Mouse (Mus musculus): ENCODE data around the gene Hoxd13. TPM values are rescaled to one million over a fixed set of nuclear protein-coding genes. Genes with fewer than 3 reads are reported as not detected.

The Hoxd13 gene
- polyA plus RNA-seq, 1 experiment from 2014 or later, result not detected

GRCm38 (mm10) chr2:74710929-74711543 lies 42.9 kb downstream of the Hoxd13 start:
- H3K27ac ChIP-seq (replicated peaks in 1 of 2; ENCODE audit: control insufficient read depth in 1 of 2, insufficient read depth in 1 of 2, low read depth in 2 of 2, low read length in 2 of 2), result no peak overlapping the region
- H3K9me3 ChIP-seq (ENCODE audit: control insufficient read depth, low read length), result no peaks in the 10 kb centered on the region
- no peak overlapping the region for H3K9ac ChIP-seq (ENCODE audit: low read length)
- peaks cover 100% of the 10 kb centered on the region for H3K27me3 ChIP-seq (ENCODE audit: control insufficient read depth, insufficient read depth, low read length)
- no peaks in the 10 kb centered on the region for H3K36me3 ChIP-seq (ENCODE audit: control insufficient read depth, insufficient read depth, low read length)
- under 1% methylated on average over 16 of the region's 16 CpGs for WGBS
- H3K4me3 ChIP-seq (ENCODE audit: control insufficient read depth in 1 of 2, insufficient read depth in 1 of 2, low read depth in 1 of 2, low read length in 2 of 2), result no peak overlapping the region
- no peak overlapping the region for H3K4me2 ChIP-seq (ENCODE audit: low read length)
- H3K4me1 ChIP-seq (ENCODE audit: control insufficient read depth in 2 of 2, insufficient read depth in 2 of 2, low read length in 2 of 2), result peaks cover 4 to 8% of the 10 kb centered on the region in 2 experiments; a peak in 3 of 4 replicates
- ATAC-seq (ENCODE audit: insufficient number of reproducible peaks, insufficient read depth, low FRiP score, low read depth), result no peak

- Histone ChIP-seq H3K9me3 (ENCODE audit: control insufficient read depth, low read length) (no peaks in the 10 kb centered on the region), H3K27ac (replicated peaks in 1 of 2; ENCODE audit: control insufficient read depth in 1 of 2, insufficient read depth in 1 of 2, low read depth in 2 of 2, low read length in 2 of 2) (no peak within 1 kb of the TSS), H3K36me3 (ENCODE audit: control insufficient read depth, insufficient read depth, low read length) (no peaks in the 10 kb centered on the region), H3K4me1 (ENCODE audit: control insufficient read depth in 2 of 2, insufficient read depth in 2 of 2, low read length in 2 of 2) (peaks cover 4 to 8% of the 10 kb centered on the region in 2 experiments; a peak in 3 of 4 replicates), H3K4me2 (ENCODE audit: low read length) (peak within 1 kb of the TSS; percentile 70), H3K4me3 (ENCODE audit: control insufficient read depth in 1 of 2, insufficient read depth in 1 of 2, low read depth in 1 of 2, low read length in 2 of 2) (peak within 1 kb of the TSS; percentile 42 to 43), H3K9ac (ENCODE audit: low read length) (peak within 1 kb of the TSS; percentile 31), H3K27me3 (ENCODE audit: control insufficient read depth, insufficient read depth, low read length) (peaks cover 100% of the 10 kb centered on the region)
- WGBS, result under 1% methylated on average over 65 of the region's 65 CpGs
- ATAC-seq (ENCODE audit: insufficient number of reproducible peaks, insufficient read depth, low FRiP score, low read depth), result no peak
These were observed 43.9 kb downstream of the Hoxd13 start, which contains the start of the genes Hoxd3 and Hoxd4 for GRCm38 (mm10) chr2:74711721-74712621. Gene Hoxd3, plus strand, starts transcription at chr2:74711927. Gene Hoxd4, plus strand, starts transcription at chr2:74711929.

GRCm38 (mm10) chr2:74713239-74714150 lies 45.4 kb downstream of the Hoxd13 start:
- Histone ChIP-seq H3K4me3 (ENCODE audit: control insufficient read depth in 1 of 2, insufficient read depth in 1 of 2, low read depth in 1 of 2, low read length in 2 of 2) (no peak overlapping the region), H3K9ac (ENCODE audit: low read length) (no peak overlapping the region), H3K4me2 (ENCODE audit: low read length) (no peak overlapping the region), H3K9me3 (ENCODE audit: control insufficient read depth, low read length) (no peaks in the 10 kb centered on the region), H3K27ac (replicated peaks in 1 of 2; ENCODE audit: control insufficient read depth in 1 of 2, insufficient read depth in 1 of 2, low read depth in 2 of 2, low read length in 2 of 2) (no peak overlapping the region), H3K4me1 (ENCODE audit: control insufficient read depth in 2 of 2, insufficient read depth in 2 of 2, low read length in 2 of 2) (peaks cover 4 to 8% of the 10 kb centered on the region in 2 experiments; a peak in 3 of 4 replicates), H3K27me3 (ENCODE audit: control insufficient read depth, insufficient read depth, low read length) (peaks cover 99% of the 10 kb centered on the region), H3K36me3 (ENCODE audit: control insufficient read depth, insufficient read depth, low read length) (no peaks in the 10 kb centered on the region)
- ATAC-seq (ENCODE audit: insufficient number of reproducible peaks, insufficient read depth, low FRiP score, low read depth), result no peak
- WGBS, result 5% methylated on average over 19 of the region's 19 CpGs

- no peak overlapping the region for H3K4me2 ChIP-seq (ENCODE audit: low read length)
- peaks cover 4 to 8% of the 10 kb centered on the region in 2 experiments; a peak in 3 of 4 replicates for H3K4me1 ChIP-seq (ENCODE audit: control insufficient read depth in 2 of 2, insufficient read depth in 2 of 2, low read length in 2 of 2)
- no peak for ATAC-seq (ENCODE audit: insufficient number of reproducible peaks, insufficient read depth, low FRiP score, low read depth)
- no peak overlapping the region for H3K27ac ChIP-seq (replicated peaks in 1 of 2; ENCODE audit: control insufficient read depth in 1 of 2, insufficient read depth in 1 of 2, low read depth in 2 of 2, low read length in 2 of 2)
- no peaks in the 10 kb centered on the region for H3K36me3 ChIP-seq (ENCODE audit: control insufficient read depth, insufficient read depth, low read length)
- H3K27me3 ChIP-seq (ENCODE audit: control insufficient read depth, insufficient read depth, low read length), result peaks cover 99% of the 10 kb centered on the region
- no peaks in the 10 kb centered on the region for H3K9me3 ChIP-seq (ENCODE audit: control insufficient read depth, low read length)
- H3K9ac ChIP-seq (ENCODE audit: low read length), result no peak overlapping the region
- 7% methylated on average over 18 of the region's 18 CpGs for WGBS
- H3K4me3 ChIP-seq (ENCODE audit: control insufficient read depth in 1 of 2, insufficient read depth in 1 of 2, low read depth in 1 of 2, low read length in 2 of 2), result no peak overlapping the region
These were observed 46.2 kb downstream of the Hoxd13 start for GRCm38 (mm10) chr2:74714156-74714789.

- ATAC-seq (ENCODE audit: insufficient number of reproducible peaks, insufficient read depth, low FRiP score, low read depth), result no peak; the same call in 1 of the 2 replicates
- Histone ChIP-seq H3K9me3 (ENCODE audit: control insufficient read depth, low read length) (no peaks in the 10 kb centered on the region), H3K27me3 (ENCODE audit: control insufficient read depth, insufficient read depth, low read length) (peaks cover 99% of the 10 kb centered on the region), H3K9ac (ENCODE audit: low read length) (no peak overlapping the region), H3K4me2 (ENCODE audit: low read length) (no peak overlapping the region), H3K36me3 (ENCODE audit: control insufficient read depth, insufficient read depth, low read length) (no peaks in the 10 kb centered on the region), H3K27ac (replicated peaks in 1 of 2; ENCODE audit: control insufficient read depth in 1 of 2, insufficient read depth in 1 of 2, low read depth in 2 of 2, low read length in 2 of 2) (no peak overlapping the region), H3K4me3 (ENCODE audit: control insufficient read depth in 1 of 2, insufficient read depth in 1 of 2, low read depth in 1 of 2, low read length in 2 of 2) (no peak overlapping the region), H3K4me1 (ENCODE audit: control insufficient read depth in 2 of 2, insufficient read depth in 2 of 2, low read length in 2 of 2) (peaks cover 4 to 8% of the 10 kb centered on the region in 2 experiments; a peak in 3 of 4 replicates)
- WGBS, result under 1% methylated on average over 14 of the region's 14 CpGs
These were observed 46.8 kb downstream of the Hoxd13 start for GRCm38 (mm10) chr2:74714881-74715280.

- H3K9ac ChIP-seq (ENCODE audit: low read length), result no peak overlapping the region
- no peak overlapping the region for H3K27ac ChIP-seq (replicated peaks in 1 of 2; ENCODE audit: control insufficient read depth in 1 of 2, insufficient read depth in 1 of 2, low read depth in 2 of 2, low read length in 2 of 2)
- peak overlapping the region; percentile 20 to 21 for H3K4me3 ChIP-seq (ENCODE audit: control insufficient read depth in 1 of 2, insufficient read depth in 1 of 2, low read depth in 1 of 2, low read length in 2 of 2)
- H3K9me3 ChIP-seq (ENCODE audit: control insufficient read depth, low read length), result no peaks in the 10 kb centered on the region
- H3K4me1 ChIP-seq (ENCODE audit: control insufficient read depth in 2 of 2, insufficient read depth in 2 of 2, low read length in 2 of 2), result peaks cover 4 to 8% of the 10 kb centered on the region in 2 experiments; a peak in 3 of 4 replicates
- WGBS, result 2% methylated on average over 26 of the region's 26 CpGs
- peak overlapping the region; percentile 54 for H3K4me2 ChIP-seq (ENCODE audit: low read length)
- peak; percentile 76; the same call in 1 of the 2 replicates for ATAC-seq (ENCODE audit: insufficient number of reproducible peaks, insufficient read depth, low FRiP score, low read depth)
- no peaks in the 10 kb centered on the region for H3K36me3 ChIP-seq (ENCODE audit: control insufficient read depth, insufficient read depth, low read length)
- peaks cover 99% of the 10 kb centered on the region for H3K27me3 ChIP-seq (ENCODE audit: control insufficient read depth, insufficient read depth, low read length)
These were observed 47.6 kb downstream of the Hoxd13 start for GRCm38 (mm10) chr2:74715504-74716241.
